9 mouse cellular contexts compared by ENCODE assay signal in the genomic region with DNA sequence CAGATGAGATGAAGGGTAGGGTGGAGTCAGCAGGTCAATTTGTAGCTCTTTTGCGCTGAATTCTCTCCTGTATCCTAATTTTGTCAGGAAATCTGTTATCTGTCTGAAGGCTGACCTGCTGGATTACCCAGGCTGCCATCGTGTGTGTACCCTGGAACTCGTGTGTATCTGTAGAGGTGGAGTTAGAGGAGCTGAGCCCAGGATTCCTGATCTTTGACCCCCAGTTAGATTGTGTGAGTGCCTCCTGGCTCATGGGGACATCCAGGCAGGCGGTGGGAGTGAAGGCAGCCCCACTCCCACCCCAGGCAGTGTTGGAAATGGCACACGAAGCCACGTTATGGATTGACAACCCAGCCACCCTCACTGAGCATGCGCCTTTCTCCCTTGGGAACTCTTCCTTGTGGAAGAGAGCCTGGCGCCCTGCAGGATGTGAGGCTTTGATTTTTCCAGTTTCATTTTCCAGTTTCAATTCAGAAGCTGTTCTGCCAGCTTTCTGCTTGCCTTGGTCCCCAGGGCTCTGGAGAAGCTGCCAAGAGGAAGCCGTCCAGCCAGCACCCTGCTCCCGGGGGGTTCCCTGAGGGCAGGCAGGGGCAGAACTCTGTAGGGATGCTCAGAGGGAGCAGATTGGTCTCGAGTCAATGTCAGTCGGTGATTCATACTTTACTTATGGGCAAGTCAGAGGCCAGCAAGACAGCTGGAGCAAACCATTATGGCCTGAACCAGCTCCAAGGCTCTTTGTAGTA. TPM values are rescaled to one million over a fixed set of nuclear protein-coding genes. Genes with fewer than 3 reads are reported as not detected.
DNase-seq lines count a peak whose midpoint lies in the region; ATAC-seq and TF ChIP-seq lines count a peak whose summit lies in the region.
"Had no signal": no experiment of that assay in that cellular context is flagged by ENCODE, and none has a peak within 500 bp of the region (broad histone marks: within the 10 kb centered on the region; RNA-seq: fewer than 3 reads in every experiment).

No protein-coding gene starts in this region.

- H3K27ac ChIP-seq in CH12.LX (ENCODE audit: insufficient read depth, low read depth): peak overlapping the region; percentile 91

- TF ChIP-seq POLR2A in CH12.LX (IDR thresholded peaks at IDR 0.05; ENCODE audit: low read depth, low read length): no peak

- H3K4me3 ChIP-seq in CH12.LX (replicated peaks in 1 of 3; ENCODE audit: low read depth in 2 of 3, low read length in 2 of 3, poor library complexity in 1 of 3): no peak overlapping the region
- H3K4me3 ChIP-seq: erythroblast, embryonic 14.5 days had no signal

- no peaks in the 10 kb centered on the region for H3K27me3 ChIP-seq in CH12.LX (replicated peaks)

- in situ Hi-C loops in CH12.LX (cut with MboI; ENCODE audit: low pct_ligation_motif_present, low pct_unique_long_range_greater_than_20kb, low sequenced_read_pairs): loop anchor here (5.0 kb wide), 1 partner anchor 34 kb away; no protein-coding TSS in a partner anchor

- ATAC-seq in CD4-positive, CD25-positive, alpha-beta regulatory T cell, adult 4 months: no peak

- no peak for TF ChIP-seq EP300 in CH12.LX (IDR thresholded peaks at IDR 0.05; ENCODE audit: low read length)

- peak; percentile 54 for DNase-seq in gastrocnemius, adult 18-20 months (ENCODE audit: low spot score)
- no peak for DNase-seq in gastrocnemius, postnatal 4 days (ENCODE audit: low spot score in 2 of 2)
- DNase-seq in CH12.LX (ENCODE audit: extremely low read depth): no peak
- DNase-seq in gastrocnemius, adult 8-10 months (ENCODE audit: low spot score in 2 of 2): peak; percentile 29 to 48
- peak; percentile 70 to 79 for DNase-seq in kidney, adult 8-10 months
- DNase-seq in lung, postnatal 10 days: peak; percentile 86
- no peak for DNase-seq in cerebellum, adult 11 months

- TF ChIP-seq CTCF in CH12.LX (conservative IDR thresholded peaks at IDR 0.05 in 1 of 2, IDR thresholded peaks at IDR 0.05 in 1 of 2; ENCODE audit: low read depth in 2 of 2, low read length in 2 of 2): no peak

- 0 out of 2 replicates have a peak overlapping the region, but pooled peaks have one; percentile 18 for H3K4me2 ChIP-seq in CH12.LX (ENCODE audit: insufficient read depth, low read depth, poor library complexity, severe bottlenecking)

- H3K4me1 ChIP-seq in CH12.LX (ENCODE audit: control insufficient read depth in 1 of 2, insufficient read depth in 2 of 2): peaks cover 47 to 73% of the 10 kb centered on the region in 2 experiments

- H3K9me3 ChIP-seq in CH12.LX (replicated peaks; ENCODE audit: low read length): no peaks in the 10 kb centered on the region

- dilution Hi-C loops in CH12.LX (cut with MboI; ENCODE audit: extremely low pct_ligation_motif_present, extremely low pct_unique_long_range_greater_than_20kb, low sequenced_read_pairs): no loop called here

- TF ChIP-seq RAD21 in CH12.LX (IDR thresholded peaks at IDR 0.05; ENCODE audit: low read depth, low read length): no peak

- no peaks in the 10 kb centered on the region for H3K79me2 ChIP-seq in CH12.LX (replicated peaks; ENCODE audit: control insufficient read depth, extremely low read depth, insufficient read depth, poor library complexity, severe bottlenecking)

- H3K36me3 ChIP-seq in CH12.LX (replicated peaks in 1 of 2; ENCODE audit: control insufficient read depth in 1 of 2, insufficient read depth in 1 of 2, low read length in 1 of 2): no peaks in the 10 kb centered on the region

- no peak overlapping the region for H3K9ac ChIP-seq in CH12.LX (ENCODE audit: insufficient read depth, low read depth)

TF ChIP-seq in CH12.LX, 34 proteins besides CTCF, POLR2A, EP300 and RAD21:
- TF ChIP-seq HCFC1 (IDR thresholded peaks at IDR 0.05; ENCODE audit: low read depth, low read length) (no peak), ZMIZ1 (IDR thresholded peaks at IDR 0.05; ENCODE audit: low read depth, low read length) (no peak), NRF1 (IDR thresholded peaks at IDR 0.05; ENCODE audit: low read depth, low read length) (no peak)

RNA-seq across cellular contexts. Expression of gene Gm17334, which starts 23.6 kb away (rescaled TPM):
- total RNA-seq in gastrocnemius, adult 18-20 months (2021): not detected
- under 1 TPM; 0.31 to 0.32 TPM for total RNA-seq in gastrocnemius, postnatal 4 days (2021)
- total RNA-seq in CH12.LX (2012; rRNA removed) (0.71 and 0.72 TPM in 2 replicates), CH12.LX (2014; rRNA removed) (not detected in 2 replicates)
- 0.47 and 0.57 TPM in 2 replicates for polyA plus RNA-seq in CH12.LX (2012; ENCODE audit: insufficient read length, low read depth)
- under 1 TPM in 2 of 4 experiments, not detected in 2; 0.34 to 0.48 TPM for total RNA-seq in gastrocnemius, adult 8-10 months (2022)
- 1 to 10 TPM; 6.1 to 9.8 TPM for polyA plus RNA-seq in CD4-positive, CD25-positive, alpha-beta regulatory T cell, adult 4 months (2017; shearing (Covaris generic))
- polyA plus RNA-seq: erythroblast, embryonic 14.5 days had no signal

RNA-seq across cellular contexts. Expression of gene Irf1, which starts 26.8 kb away (rescaled TPM):
- total RNA-seq in gastrocnemius, adult 18-20 months (2021): 1 to 10 TPM; 4.7 to 9.9 TPM
- 10 to 100 TPM; 16.1 to 17.0 TPM for total RNA-seq in gastrocnemius, postnatal 4 days (2021)
- 46.4 and 64.9 TPM in 2 replicates for total RNA-seq in CH12.LX (2012; rRNA removed)
- 19.8 and 23.6 TPM in 2 replicates for total RNA-seq in CH12.LX (2014; rRNA removed)
- polyA plus RNA-seq in CH12.LX (2012; ENCODE audit: insufficient read length, low read depth): 17.8 and 18.2 TPM in 2 replicates
- total RNA-seq in gastrocnemius, adult 8-10 months (2022): 1 to 10 TPM; 3.2 to 5.8 (median 4.4) TPM
- polyA plus RNA-seq in CD4-positive, CD25-positive, alpha-beta regulatory T cell, adult 4 months (2017; shearing (Covaris generic)): 100 to 1,000 TPM; 310 to 397 TPM

Comparison
In these comparisons a context has a peak if more than half of its experiments do, and no peak if none do; other contexts are left out.
1. DNase-seq: peak in gastrocnemius, adult 18-20 months (single experiment), gastrocnemius, adult 8-10 months (2 of 2), kidney, adult 8-10 months (2 of 2) and lung, postnatal 10 days (single experiment); none in gastrocnemius, postnatal 4 days (0 of 2), CH12.LX (single experiment) and cerebellum, adult 11 months (single experiment).